Mouse (Mus musculus) kidney, adult 8-10 months (tissue): ENCODE results near the gene Gm5155.
"Not testable (repeated sequence)": the region's sequence is repeated elsewhere in the genome, so short reads cannot be mapped to it uniquely, and the experiment has no call there.

Experiments used
- DNase-seq, 2 experiments: peaks; one replicate each; pipeline ENCODE4 v3.0.0; 2022

The Gm5155 gene

DNA sequence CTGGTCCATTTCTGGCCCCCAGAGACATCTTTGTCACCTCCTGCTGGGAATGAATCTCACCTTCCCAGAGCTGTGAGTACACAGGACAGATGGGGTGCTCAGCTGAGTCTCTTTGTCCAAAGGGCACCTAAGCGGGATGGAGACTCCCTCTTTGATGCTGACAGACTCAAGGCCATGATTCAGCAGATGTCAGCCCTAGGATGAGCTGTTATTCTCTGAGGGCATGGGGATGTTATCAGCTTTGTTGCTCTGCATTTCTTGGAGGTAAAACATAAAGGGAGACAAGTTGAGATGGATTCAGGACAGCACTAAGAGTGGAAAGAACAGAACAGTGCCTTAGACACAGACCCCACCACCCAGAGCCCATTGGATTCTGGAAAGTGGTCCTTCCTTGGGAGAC lies at the start of gene Gm5155:
Gm5155 (plus strand) TSS at position 301 of the 400 bp plus-strand sequence.
- DNase-seq = no peak

DNA sequence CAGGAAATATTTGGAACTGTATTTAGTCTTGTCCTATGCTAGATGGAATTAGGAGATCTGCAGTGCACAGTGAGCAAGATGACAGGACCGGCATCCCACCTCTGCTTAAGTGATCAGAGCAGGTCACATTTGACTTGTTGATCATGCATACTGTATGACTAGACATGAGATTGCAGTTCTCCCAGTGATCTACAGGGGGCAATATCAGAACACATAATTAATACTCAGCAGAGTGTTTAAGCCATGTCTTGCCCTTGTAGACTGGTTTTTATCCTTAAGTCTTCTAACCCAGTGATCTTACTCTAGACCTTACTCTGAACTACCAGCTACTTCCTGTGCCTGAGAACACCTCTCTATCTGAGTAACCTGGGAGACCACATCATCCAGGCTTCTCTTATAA lies 791 bp upstream of the Gm5155 start:
- DNase-seq = no peak

DNA sequence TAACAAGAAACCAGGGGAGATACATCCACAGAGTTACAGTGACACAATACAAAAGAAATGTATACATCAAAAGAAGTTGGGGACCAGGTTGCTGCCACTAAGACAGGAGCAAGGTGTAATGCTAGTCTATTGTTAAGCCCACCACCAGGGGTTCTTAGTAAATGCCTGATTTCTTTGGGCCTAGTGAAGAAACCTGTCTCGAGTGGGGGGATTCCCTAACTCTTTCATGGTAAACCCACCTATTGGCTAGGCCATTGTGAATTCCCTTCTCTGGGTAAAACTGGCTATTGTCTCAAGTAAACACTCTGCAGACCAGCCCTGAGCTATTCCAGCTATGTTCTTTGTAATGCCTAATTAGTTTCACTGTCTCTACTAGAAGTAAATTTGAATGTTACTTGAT lies 23.8 kb downstream of the Gm5155 start:
- DNase-seq = not testable (repeated sequence)

DNA sequence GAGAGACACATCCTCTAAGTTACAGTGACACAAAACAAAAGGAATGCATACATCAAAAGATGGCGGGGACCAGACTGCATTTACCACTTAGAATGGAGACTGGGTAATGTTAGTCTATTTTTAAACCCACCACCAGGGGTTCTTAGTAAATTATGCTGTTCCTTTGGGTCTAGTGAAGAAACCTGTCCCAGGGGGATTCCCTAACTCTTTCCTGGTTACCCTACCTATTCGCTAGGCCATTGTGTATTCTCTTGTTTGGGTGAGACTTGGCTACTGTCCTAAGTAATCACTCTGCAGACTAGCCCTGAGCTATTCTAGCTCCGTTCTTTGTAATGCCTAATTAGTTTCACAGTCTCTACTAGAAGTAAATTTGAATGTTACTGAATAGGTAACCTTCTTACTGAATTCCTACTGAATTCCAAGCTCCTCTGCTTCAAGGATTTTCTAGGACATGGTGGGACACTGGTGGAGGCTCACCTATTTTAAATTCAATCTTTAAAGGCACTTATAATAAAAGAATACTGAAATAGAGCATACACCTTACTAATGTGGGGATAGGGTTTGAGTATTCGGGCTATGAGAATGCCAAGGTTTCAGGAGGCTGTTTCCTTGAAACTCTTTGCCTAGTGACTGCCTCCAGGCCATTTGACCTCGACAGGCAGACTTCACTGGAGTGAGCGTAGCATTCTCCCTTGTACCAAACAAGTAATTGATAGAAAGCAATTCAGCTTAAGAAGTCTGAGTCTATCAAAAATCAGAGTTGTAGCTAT lies 31.8 kb downstream of the Gm5155 start:
- peak in 1 of 2 experiments; percentile 2 for DNase-seq
